Mouse (Mus musculus) small intestine, adult 2 months (tissue): ENCODE results near the gene Calml3.

Source experiments
- CTCF ChIP-seq: fragments of 200-500 bp; IDR thresholded peaks from 2 replicates; pipeline ENCODE4 v1.5.1; 2012; ENCODE audit warnings: low read depth, mild to moderate bottlenecking, control low read depth, inconsistent platforms, low read length, moderate library complexity, mixed read lengths; ENCODE audit not compliant: insufficient replicate concordance, insufficient read length; ENCODE audit errors: extremely low read depth
- POLR2A ChIP-seq: fragments of 200-500 bp; IDR thresholded peaks from 2 replicates; pipeline ENCODE4 v1.6.1; 2012; ENCODE audit warnings: low read depth, mild to moderate bottlenecking, control low read depth, inconsistent platforms, low read length, moderate library complexity

GRCm38 (mm10) chr13:3779575-3780226, 24.4 kb downstream of the Calml3 start:
- TF ChIP-seq POLR2A (no peak), CTCF (no peak)
